ENCODE assay signal across 8 mouse cellular contexts in the genomic region with DNA sequence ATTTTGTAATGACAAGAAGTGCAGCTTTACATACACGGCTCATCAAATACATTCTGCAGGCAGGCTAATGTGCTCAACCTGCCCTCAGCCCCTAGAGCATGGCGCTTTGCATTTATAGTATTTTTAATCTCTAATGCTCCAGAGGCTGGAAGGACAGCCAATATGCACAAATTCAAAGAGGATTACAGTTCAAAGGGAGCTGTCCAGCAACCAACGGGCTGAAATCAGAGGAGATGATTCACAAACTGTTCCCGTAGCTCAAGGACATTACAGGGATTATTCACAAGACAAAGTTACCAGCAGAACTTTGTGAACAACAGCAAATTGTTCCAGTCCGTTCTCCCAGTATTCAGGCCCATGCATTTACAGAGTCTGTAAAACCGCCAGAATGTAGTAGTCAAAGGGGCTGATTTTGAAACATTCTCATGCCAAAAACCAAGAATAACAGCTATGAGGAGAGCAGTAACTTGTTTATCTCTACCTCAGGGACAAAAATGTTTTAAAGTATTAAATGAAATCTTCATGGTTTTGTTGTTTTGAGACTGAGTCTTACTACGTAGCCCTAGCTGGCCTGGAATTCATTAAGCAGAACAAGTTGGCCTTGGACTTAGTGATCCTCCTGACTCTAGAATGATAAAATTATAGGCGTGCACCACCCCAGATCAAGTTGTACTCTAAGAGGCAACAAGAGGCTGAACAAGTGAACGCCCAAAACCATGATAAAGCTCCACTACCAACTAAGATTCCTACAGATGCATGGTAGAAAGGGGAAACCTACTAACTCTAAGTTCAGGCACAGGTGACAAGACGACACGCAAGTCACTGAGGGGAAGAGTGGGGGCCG. TPM values are rescaled to one million over a fixed set of nuclear protein-coding genes. Genes with fewer than 3 reads are reported as not detected.
A peak's percentile ranks its signal among the peaks of the same experiment; 100 is the strongest.
DNase-seq lines count a peak whose midpoint lies in the region; ATAC-seq lines count a peak whose summit lies in the region.

No protein-coding gene starts in this region.

- peak overlapping the region; percentile 34; the same call in 1 of the 2 replicates for H3K27ac ChIP-seq in forebrain, embryonic 15.5 days (replicated peaks)
- no peak overlapping the region for H3K27ac ChIP-seq in intestine, embryonic 16.5 days (ENCODE audit: low read length)
- no peak overlapping the region for H3K27ac ChIP-seq in stomach, embryonic 15.5 days

- no peaks in the 10 kb centered on the region for H3K27me3 ChIP-seq in forebrain, embryonic 15.5 days
- H3K27me3 ChIP-seq in intestine, embryonic 16.5 days (replicated peaks; ENCODE audit: control insufficient read depth, insufficient read depth, low read length), result peaks cover 7% of the 10 kb centered on the region; the same call in 1 of the 2 replicates
- H3K27me3 ChIP-seq in stomach, embryonic 15.5 days (replicated peaks), result 0 out of 2 replicates have a peak, but pooled peaks cover 3% of the 10 kb centered on the region

- H3K36me3 ChIP-seq in forebrain, embryonic 15.5 days, result no peaks in the 10 kb centered on the region
- no peaks in the 10 kb centered on the region for H3K36me3 ChIP-seq in intestine, embryonic 16.5 days (ENCODE audit: control insufficient read depth, insufficient read depth, low read length)
- no peaks in the 10 kb centered on the region for H3K36me3 ChIP-seq in stomach, embryonic 15.5 days

- ATAC-seq in forebrain, embryonic 15.5 days (replicated peaks), result no peak; the same call in 1 of the 2 replicates
- ATAC-seq in intestine, embryonic 16.5 days, result no peak
- ATAC-seq in stomach, embryonic 15.5 days (ENCODE audit: insufficient read depth, low FRiP score, low read depth), result no peak

- H3K4me2 ChIP-seq in forebrain, embryonic 15.5 days (replicated peaks), result peak overlapping the region; percentile 75
- H3K4me2 ChIP-seq in intestine, embryonic 16.5 days (ENCODE audit: low read depth, low read length), result peak overlapping the region; percentile 67
- H3K4me2 ChIP-seq in stomach, embryonic 15.5 days, result peak overlapping the region; percentile 58

- H3K4me3 ChIP-seq in forebrain, embryonic 15.5 days, result peak overlapping the region; percentile 88
- peak overlapping the region; percentile 49 for H3K4me3 ChIP-seq in intestine, embryonic 16.5 days (ENCODE audit: low read length)
- H3K4me3 ChIP-seq in stomach, embryonic 15.5 days (replicated peaks), result peak overlapping the region; percentile 44

- H3K9me3 ChIP-seq in forebrain, embryonic 15.5 days, result no peaks in the 10 kb centered on the region
- no peaks in the 10 kb centered on the region for H3K9me3 ChIP-seq in intestine, embryonic 16.5 days (ENCODE audit: control insufficient read depth, low read length)
- no peaks in the 10 kb centered on the region for H3K9me3 ChIP-seq in stomach, embryonic 15.5 days

- peak overlapping the region; percentile 70 for H3K9ac ChIP-seq in forebrain, embryonic 15.5 days (replicated peaks)
- H3K9ac ChIP-seq in intestine, embryonic 16.5 days (ENCODE audit: low read depth, low read length), result peak overlapping the region; percentile 42; the same call in 1 of the 2 replicates
- no peak overlapping the region for H3K9ac ChIP-seq in stomach, embryonic 15.5 days

- DNase-seq in Muller cell, postnatal 12 days (ENCODE audit: inconsistent ontology term), result peak; percentile 51
- DNase-seq in adrenal gland, postnatal 10 days, result peak; percentile 83
- peak; percentile 38 for DNase-seq in lung, postnatal 10 days
- DNase-seq in cerebellum, postnatal 14 days, result no peak
- DNase-seq in thymus, postnatal 10 days (ENCODE audit: low spot score in 2 of 2), result no peak

- H3K4me1 ChIP-seq in forebrain, embryonic 15.5 days, result peaks cover 20% of the 10 kb centered on the region
- H3K4me1 ChIP-seq in intestine, embryonic 16.5 days (ENCODE audit: control insufficient read depth, insufficient read depth, low read length), result no peaks in the 10 kb centered on the region
- 0 out of 2 replicates have a peak, but pooled peaks cover 5% of the 10 kb centered on the region for H3K4me1 ChIP-seq in stomach, embryonic 15.5 days

- 12% methylated on average over 12 of the region's 12 CpGs for WGBS in forebrain, embryonic 15.5 days
- 24% methylated on average over 12 of the region's 12 CpGs for WGBS in intestine, embryonic 16.5 days
- WGBS in stomach, embryonic 15.5 days, result 21% methylated on average over 12 of the region's 12 CpGs

RNA-seq across cellular contexts. Expression of gene Ric3, which starts 0.6 kb away (rescaled TPM):
- total RNA-seq in adrenal gland, postnatal 10 days (2021), result 10 to 100 TPM; 15.2 to 15.4 TPM
- 28.2 and 30.4 TPM in 2 replicates for polyA plus RNA-seq in forebrain, embryonic 15.5 days (2015; fragmentation: Nextera tagmentation; extraction: Ambion mirVana)
- 1.5 and 1.7 TPM in 2 replicates for polyA plus RNA-seq in intestine, embryonic 16.5 days (2015; fragmentation: Nextera tagmentation; extraction: Ambion mirVana)
- polyA plus RNA-seq in stomach, embryonic 15.5 days (2015; fragmentation: Nextera tagmentation; extraction: Ambion mirVana), result 2.2 and 3.3 TPM in 2 replicates

Comparison
In these comparisons a context has a peak if more than half of its experiments do, and no peak if none do; other contexts are left out.
1. DNase-seq: peak in Muller cell, postnatal 12 days (single experiment), adrenal gland, postnatal 10 days (single experiment) and lung, postnatal 10 days (single experiment); none in cerebellum, postnatal 14 days (0 of 2) and thymus, postnatal 10 days (0 of 2).
2. Peak in every context shown above with its lines, with median percentiles within 50 percentile points of each other: H3K4me2 ChIP-seq and H3K4me3 ChIP-seq.